Mouse (Mus musculus) heart, embryonic 12.5 days (tissue): ENCODE data around the gene Atp6v0b. TPM values are rescaled to one million over a fixed set of nuclear protein-coding genes. Genes with fewer than 3 reads are reported as not detected.

Experiments
- ATAC-seq: fragments of 200-750 bp; cut with Nextera tagmentation; 2 replicates; pipeline ENCODE4 v1.8.0; 2017; ENCODE audit warnings: moderate TSS enrichment, moderate library complexity; ENCODE audit not compliant: insufficient number of reproducible peaks, low FRiP score
- H3K27ac ChIP-seq: fragments of 300-500 bp; sonication (generic); 2 replicates; pipeline ENCODE4 v1.5.1; 2016; ENCODE audit warnings: mild to moderate bottlenecking, moderate library complexity; ENCODE audit not compliant: poor library complexity, severe bottlenecking
- H3K27me3 ChIP-seq: fragments of 300-500 bp; sonication (generic); replicated peaks from 2 replicates; pipeline ENCODE4 v1.6.1; 2016; ENCODE audit warnings: mild to moderate bottlenecking, moderate library complexity
- H3K36me3 ChIP-seq: fragments of 300-500 bp; sonication (generic); 2 replicates; pipeline ENCODE4 v1.6.1; 2016; ENCODE audit warnings: mild to moderate bottlenecking, moderate library complexity
- H3K4me1 ChIP-seq: fragments of 300-500 bp; sonication (generic); replicated peaks from 2 replicates; pipeline ENCODE4 v1.6.1; 2016; ENCODE audit warnings: mild to moderate bottlenecking
- H3K4me2 ChIP-seq: fragments of 300-500 bp; sonication (generic); 2 replicates; pipeline ENCODE4 v1.6.1; 2016; ENCODE audit warnings: mild to moderate bottlenecking, moderate library complexity
- H3K4me3 ChIP-seq: fragments of 300-500 bp; sonication (generic); 2 replicates; pipeline ENCODE4 v1.5.1; 2016; ENCODE audit warnings: mild to moderate bottlenecking
- H3K9ac ChIP-seq: fragments of 300-500 bp; sonication (generic); 2 replicates; pipeline ENCODE4 v1.6.1; 2016; ENCODE audit warnings: mild to moderate bottlenecking, moderate library complexity
- H3K9me3 ChIP-seq: fragments of 300-500 bp; sonication (generic); replicated peaks from 2 replicates; pipeline ENCODE4 v1.6.1; 2016; ENCODE audit warnings: mild to moderate bottlenecking, moderate library complexity
- WGBS: fragments of 180-500 bp; shearing (Covaris S2); methylation state at CpG from one replicate; pipeline ENCODE4 v1.1.7; 2016; 5-methylcytosine and 5-hydroxymethylcytosine counted together
- polyA plus RNA-seq: library from polyadenylated mRNA; unstranded; fragments of >200 nt; fragmentation: Nextera tagmentation; extraction: Ambion mirVana; gene quantifications from 2 replicates; pipeline ENCODE4 v1.2.1, GENCODE M21; 2016

Atp6v0b gene
- 183 and 196 TPM in 2 replicates for polyA plus RNA-seq

DNA sequence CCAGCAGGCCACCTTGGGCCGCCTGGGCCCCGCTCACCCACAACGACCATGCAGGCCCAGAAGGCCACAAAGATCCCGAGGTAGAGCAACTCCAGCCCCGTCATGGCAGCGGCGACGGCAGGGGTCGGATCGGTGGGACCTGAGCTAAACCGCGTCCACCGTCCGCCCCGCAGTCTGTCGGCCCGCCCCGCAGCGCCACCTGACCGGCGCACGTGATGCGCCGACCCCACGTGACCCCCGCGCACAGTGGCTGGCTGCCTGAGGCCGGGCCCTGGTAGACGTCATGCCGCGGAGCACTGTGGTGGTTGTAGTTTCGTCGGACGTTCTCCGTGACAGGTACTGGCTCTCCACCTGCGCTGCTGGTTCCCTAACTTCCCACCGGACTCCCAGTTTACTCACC, at the start of gene Atp6v0b:
Gene Atp6v0b (minus strand): TSS at position 201 of the 400 bp plus-strand sequence.
- H3K4me1 ChIP-seq = peaks cover 31% of the 10 kb centered on the region
- H3K27me3 ChIP-seq = no peaks in the 10 kb centered on the region
- peak; percentile 95 for ATAC-seq
- H3K4me2 ChIP-seq = peak within 1 kb of the TSS; percentile 82
- no peaks in the 10 kb centered on the region for H3K9me3 ChIP-seq
- peak within 1 kb of the TSS; percentile 24 for H3K27ac ChIP-seq
- peak within 1 kb of the TSS; percentile 91 for H3K9ac ChIP-seq
- peaks cover 34% of the 10 kb centered on the region for H3K36me3 ChIP-seq
- WGBS = 0% methylated on average over 37 of the region's 37 CpGs
- H3K4me3 ChIP-seq = peak within 1 kb of the TSS; percentile 94

DNA sequence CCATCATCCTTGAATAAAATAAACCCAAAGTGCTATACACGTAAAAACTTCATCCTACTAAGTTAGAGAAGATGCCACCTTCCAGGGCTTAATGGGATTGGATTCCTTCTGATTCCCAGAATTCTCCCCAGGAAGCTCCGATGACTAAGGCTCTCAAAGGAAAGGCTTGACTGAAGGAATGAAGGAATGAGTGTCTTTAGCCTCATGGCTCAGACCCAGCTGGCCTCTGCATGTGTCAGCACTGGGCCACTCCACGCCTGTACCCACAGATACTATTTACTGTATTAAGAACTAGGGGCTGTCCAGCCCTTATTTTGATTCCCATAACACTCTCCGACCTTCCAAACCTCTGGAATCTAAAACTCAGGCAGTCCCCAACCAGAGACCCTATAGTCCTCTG, 46.9 kb upstream of the Atp6v0b start:
- Histone ChIP-seq H3K9me3 (no peaks in the 10 kb centered on the region), H3K9ac (no peak overlapping the region), H3K27ac (no peak overlapping the region), H3K27me3 (peaks cover 19% of the 10 kb centered on the region), H3K4me2 (no peak overlapping the region), H3K4me3 (no peak overlapping the region), H3K4me1 (peaks cover 10% of the 10 kb centered on the region), H3K36me3 (peaks cover 11% of the 10 kb centered on the region)
- WGBS = 79% methylated on average over 4 of the region's 4 CpGs
- no peak for ATAC-seq

DNA sequence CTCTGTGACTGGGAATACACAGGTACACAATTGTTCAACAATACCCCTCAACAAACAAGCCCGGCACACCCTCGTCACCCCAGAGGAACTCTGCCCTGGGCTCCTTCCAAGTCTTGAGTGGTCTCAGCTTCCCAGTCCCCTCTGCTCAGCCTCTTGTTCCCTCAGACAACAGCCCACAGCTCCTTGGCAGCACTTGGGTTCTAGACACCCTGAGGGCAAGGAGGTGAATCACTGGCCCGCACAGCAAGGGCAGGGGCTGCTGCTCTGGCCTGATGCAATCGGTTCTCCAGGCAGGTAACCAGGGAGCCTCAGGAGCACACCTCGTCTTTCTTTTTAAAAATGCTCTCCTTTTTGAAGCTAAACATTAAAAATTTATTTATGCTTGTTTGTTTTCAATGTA, 46.1 kb upstream of the Atp6v0b start:
- Histone ChIP-seq H3K4me3 (no peak overlapping the region), H3K9me3 (no peaks in the 10 kb centered on the region), H3K4me2 (no peak overlapping the region), H3K27me3 (peaks cover 25% of the 10 kb centered on the region), H3K9ac (no peak overlapping the region), H3K27ac (no peak overlapping the region), H3K4me1 (peaks cover 18% of the 10 kb centered on the region), H3K36me3 (peaks cover 9% of the 10 kb centered on the region)
- 87% methylated on average over 5 of the region's 5 CpGs for whole genome bisulfite sequencing
- ATAC-seq = no peak

DNA sequence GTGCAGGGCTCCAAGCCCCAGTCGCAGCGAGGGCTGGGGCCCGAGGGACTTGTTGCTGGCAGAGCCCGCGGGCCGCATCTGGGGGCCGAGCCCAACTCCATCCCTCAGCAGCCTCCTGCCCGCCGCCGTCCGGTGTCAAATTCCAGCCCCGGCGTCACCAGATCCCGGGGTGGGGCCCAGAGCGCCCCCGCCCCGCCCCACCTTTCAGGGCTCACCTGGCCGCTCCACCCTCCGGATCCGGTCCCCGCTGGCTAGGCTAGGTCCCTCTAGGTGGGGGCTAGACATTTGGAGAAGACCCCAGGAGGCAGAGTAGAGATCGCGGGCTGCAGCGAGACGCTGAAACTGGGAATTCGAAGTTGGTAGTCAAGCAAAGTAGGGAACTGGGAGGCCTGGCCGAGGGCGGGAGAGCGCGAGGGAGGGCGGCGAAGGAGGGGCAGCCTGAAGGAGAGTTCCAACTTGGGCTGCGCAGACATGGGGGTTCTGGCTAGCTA, 42.3 kb upstream of the Atp6v0b start, which contains the start of gene Artn:
Gene Artn (minus strand): TSS at position 373 of the 491 bp plus-strand sequence.
- H3K9me3 ChIP-seq = no peaks in the 10 kb centered on the region
- H3K4me3 ChIP-seq = peak within 1 kb of the TSS; percentile 45
- no peak for ATAC-seq
- H3K36me3 ChIP-seq = peaks cover 3% of the 10 kb centered on the region; the same call in 1 of the 2 replicates
- peak within 1 kb of the TSS; percentile 53 for H3K9ac ChIP-seq
- peaks cover 60% of the 10 kb centered on the region for H3K27me3 ChIP-seq
- H3K4me1 ChIP-seq = peaks cover 37% of the 10 kb centered on the region
- no peak within 1 kb of the TSS for H3K27ac ChIP-seq
- WGBS = under 1% methylated on average over 33 of the region's 33 CpGs
- peak within 1 kb of the TSS; percentile 99 for H3K4me2 ChIP-seq

DNA sequence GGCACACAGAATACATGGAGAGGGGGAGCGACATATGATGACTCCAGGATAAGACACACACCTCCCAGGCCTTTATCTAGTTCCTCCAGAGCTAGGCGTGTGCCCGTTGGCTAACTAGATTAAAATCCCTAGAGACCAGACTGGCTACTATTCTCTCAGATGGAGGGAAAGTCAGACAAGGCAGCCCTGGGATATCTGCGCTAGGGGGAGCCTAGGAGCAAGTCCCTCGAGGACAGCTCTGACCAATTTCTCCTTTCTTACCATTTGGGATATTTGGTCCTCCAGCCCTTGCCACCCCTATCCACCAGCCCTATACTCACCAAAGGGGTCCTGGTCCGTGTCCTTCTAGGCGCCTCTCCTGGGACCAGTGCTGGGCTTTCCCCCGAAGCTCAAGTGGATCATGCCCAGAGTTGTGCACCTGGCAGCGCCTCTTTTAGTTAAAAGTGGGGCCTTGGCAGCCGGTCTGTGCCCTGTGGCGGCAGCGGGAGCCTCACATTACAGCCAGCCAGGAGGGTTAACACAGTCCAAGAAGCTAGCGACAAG, 41.6 kb upstream of the Atp6v0b start:
- H3K27ac ChIP-seq = no peak overlapping the region
- peak overlapping the region; percentile 99 for H3K4me2 ChIP-seq
- H3K9ac ChIP-seq = peak overlapping the region; percentile 53
- 3% methylated on average over 13 of the region's 13 CpGs for WGBS
- ATAC-seq = peak; percentile 50
- H3K4me3 ChIP-seq = peak overlapping the region; percentile 45
- H3K27me3 ChIP-seq = peaks cover 60% of the 10 kb centered on the region
- H3K36me3 ChIP-seq = peaks cover 3% of the 10 kb centered on the region; the same call in 1 of the 2 replicates
- H3K9me3 ChIP-seq = no peaks in the 10 kb centered on the region
- peaks cover 44% of the 10 kb centered on the region for H3K4me1 ChIP-seq

DNA sequence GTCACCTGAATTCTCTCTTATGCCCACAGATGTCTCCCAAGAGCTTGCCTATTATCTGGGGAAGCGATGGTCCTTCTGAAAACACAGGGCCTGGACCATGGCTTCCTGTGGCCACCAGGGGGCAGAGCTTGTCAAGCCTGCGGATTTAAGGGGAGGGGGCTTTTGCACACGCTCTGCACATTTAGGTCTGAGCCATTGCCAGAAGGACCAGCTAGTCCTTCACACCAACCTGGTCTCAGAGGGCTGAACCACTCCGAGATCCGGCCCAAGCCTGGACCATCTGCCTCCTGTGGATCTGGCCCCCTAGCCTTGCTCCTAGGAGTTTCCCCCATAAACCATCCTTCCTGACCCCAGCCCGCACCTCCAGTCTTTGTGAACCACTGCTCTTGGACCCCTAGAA, 41.1 kb upstream of the Atp6v0b start:
- Histone ChIP-seq H3K4me2 (peak overlapping the region; percentile 99), H3K9me3 (no peaks in the 10 kb centered on the region), H3K4me3 (no peak overlapping the region), H3K27ac (no peak overlapping the region), H3K4me1 (peaks cover 47% of the 10 kb centered on the region), H3K9ac (no peak overlapping the region), H3K36me3 (peaks cover 3% of the 10 kb centered on the region; the same call in 1 of the 2 replicates), H3K27me3 (peaks cover 60% of the 10 kb centered on the region)
- WGBS = 14% methylated on average over 6 of the region's 6 CpGs
- ATAC-seq = 0 out of 2 replicates have a peak, but pooled peaks have one; percentile 16

DNA sequence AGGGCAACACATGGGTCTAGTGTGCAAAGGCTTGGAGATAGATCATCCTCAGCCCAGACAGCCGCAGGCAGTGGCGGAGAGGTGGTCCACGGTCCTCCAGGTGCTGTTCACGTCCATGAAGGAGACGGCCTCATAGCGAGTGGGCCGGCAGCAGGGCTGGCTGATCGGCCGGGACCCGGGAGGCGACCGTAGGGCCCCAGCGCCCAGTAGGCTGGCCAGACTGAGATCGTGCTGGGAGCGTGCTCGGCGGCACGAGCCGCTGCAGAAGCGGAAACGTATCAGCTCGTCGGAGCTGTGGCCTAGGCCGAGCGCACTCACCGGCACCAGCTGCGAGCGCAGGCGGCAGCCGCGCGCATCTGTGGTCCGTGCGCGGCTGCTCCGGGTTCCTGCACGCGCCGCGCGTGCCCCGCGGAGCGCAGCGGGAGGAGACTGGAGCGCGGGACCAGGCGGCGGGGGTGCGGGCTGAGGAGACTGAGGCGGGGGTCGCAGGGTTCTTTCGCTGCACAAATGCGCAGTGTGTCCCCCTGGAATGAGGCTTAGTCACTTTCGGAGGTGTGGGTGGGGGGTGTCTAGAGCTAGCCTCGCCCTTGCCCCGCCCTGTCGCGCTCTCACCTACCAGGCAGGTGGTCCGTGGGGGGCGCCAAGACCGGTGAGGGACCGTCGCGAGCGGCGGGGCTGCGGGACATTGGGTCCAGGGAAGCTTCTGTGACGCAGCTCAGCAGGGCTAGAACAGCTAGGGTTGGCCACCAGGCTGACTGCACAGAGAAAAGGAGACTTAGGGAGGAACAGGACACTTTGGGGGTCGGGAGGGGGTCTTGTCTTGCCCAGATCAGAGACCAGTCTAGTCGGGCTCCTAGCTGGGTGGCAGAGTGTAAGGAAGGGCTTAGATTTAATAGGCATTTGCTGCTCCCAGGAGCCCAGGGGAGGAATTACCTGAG, 39.7 kb upstream of the Atp6v0b start:
- Histone ChIP-seq H3K36me3 (no peaks in the 10 kb centered on the region), H3K9me3 (no peaks in the 10 kb centered on the region), H3K4me2 (peak overlapping the region; percentile 99), H3K27me3 (peaks cover 63% of the 10 kb centered on the region), H3K4me3 (peak overlapping the region; percentile 60), H3K9ac (peak overlapping the region; percentile 67), H3K4me1 (peaks cover 51% of the 10 kb centered on the region), H3K27ac (no peak overlapping the region)
- ATAC-seq = peak; percentile 52; the same call in 1 of the 2 replicates
- 3% methylated on average over 65 of the region's 71 CpGs for WGBS

DNA sequence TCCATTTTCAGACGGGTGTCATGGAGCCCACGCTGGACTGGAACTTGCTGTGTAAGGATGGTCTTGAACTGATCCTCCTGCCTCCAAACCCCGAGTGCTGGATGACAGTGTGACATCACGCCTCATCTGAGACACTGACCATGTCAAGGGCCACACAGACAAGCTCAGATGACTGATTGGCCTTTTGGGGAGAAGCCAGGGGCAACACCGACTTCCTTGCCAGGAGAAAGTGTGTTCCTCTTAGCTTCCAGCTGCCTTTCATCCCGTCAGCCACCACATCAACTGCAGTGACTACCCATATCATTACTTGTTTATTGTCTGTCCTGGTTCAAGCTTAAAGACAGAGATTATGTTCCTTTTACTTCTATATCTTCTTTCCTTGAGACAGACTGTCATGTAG, 37.8 kb upstream of the Atp6v0b start:
- Histone ChIP-seq H3K4me3 (no peak overlapping the region), H3K36me3 (no peaks in the 10 kb centered on the region), H3K9ac (no peak overlapping the region), H3K4me2 (no peak overlapping the region), H3K27me3 (peaks cover 55% of the 10 kb centered on the region), H3K9me3 (no peaks in the 10 kb centered on the region), H3K4me1 (peaks cover 49% of the 10 kb centered on the region), H3K27ac (no peak overlapping the region)
- no peak for ATAC-seq
- WGBS = 55% methylated on average over 4 of the region's 6 CpGs

DNA sequence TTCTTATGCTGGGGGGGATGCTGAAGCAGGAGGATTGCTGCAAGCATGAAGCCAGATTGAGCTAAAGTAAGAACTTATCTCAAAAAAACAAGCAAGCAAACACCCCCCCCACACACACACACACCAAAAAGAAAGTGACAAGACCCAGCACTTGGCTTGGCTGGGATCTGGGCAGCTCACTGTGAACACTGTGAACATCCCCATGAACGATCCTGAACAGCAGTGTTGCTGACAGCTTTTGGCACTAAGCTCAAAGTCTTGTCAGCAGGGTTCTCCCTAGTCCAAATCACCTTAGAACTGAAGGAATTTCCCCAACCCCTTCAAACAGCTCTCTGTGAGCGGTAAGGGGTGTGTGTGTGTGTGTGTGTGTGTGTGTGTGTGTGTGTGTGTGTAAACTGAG, 36.3 kb upstream of the Atp6v0b start:
- no peak for ATAC-seq
- H3K9ac ChIP-seq = no peak overlapping the region
- no peaks in the 10 kb centered on the region for H3K36me3 ChIP-seq
- WGBS = 24% methylated on average over 2 of the region's 2 CpGs
- H3K27me3 ChIP-seq = peaks cover 44% of the 10 kb centered on the region
- no peaks in the 10 kb centered on the region for H3K9me3 ChIP-seq
- no peak overlapping the region for H3K4me2 ChIP-seq
- H3K27ac ChIP-seq = no peak overlapping the region
- H3K4me3 ChIP-seq = no peak overlapping the region
- H3K4me1 ChIP-seq = peaks cover 40% of the 10 kb centered on the region

DNA sequence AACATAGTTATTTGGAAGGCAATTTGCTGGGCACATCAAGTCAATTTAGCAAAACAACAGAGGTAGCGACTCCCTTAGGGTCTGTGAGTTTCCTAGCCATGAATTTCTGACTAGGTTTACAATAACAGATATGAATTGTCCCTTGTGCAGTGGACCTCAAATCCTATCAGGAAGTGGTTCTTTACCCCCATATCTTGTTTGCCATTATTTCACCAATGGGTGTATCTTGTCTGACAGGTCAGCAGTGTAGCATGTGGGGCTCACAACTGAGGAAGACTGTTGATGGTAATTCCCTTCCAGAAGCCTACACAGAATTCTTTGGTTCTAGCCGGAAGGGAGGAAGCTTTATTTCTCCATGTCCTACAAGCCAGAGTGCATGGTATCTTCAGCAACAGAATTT, 34.2 kb upstream of the Atp6v0b start:
- ATAC-seq = no peak
- Histone ChIP-seq H3K4me1 (peaks cover 38% of the 10 kb centered on the region), H3K27me3 (peaks cover 24% of the 10 kb centered on the region), H3K4me2 (no peak overlapping the region), H3K9ac (no peak overlapping the region), H3K27ac (no peak overlapping the region), H3K36me3 (no peaks in the 10 kb centered on the region), H3K9me3 (no peaks in the 10 kb centered on the region), H3K4me3 (no peak overlapping the region)
- WGBS = 88% methylated on average over 2 of the region's 2 CpGs

DNA sequence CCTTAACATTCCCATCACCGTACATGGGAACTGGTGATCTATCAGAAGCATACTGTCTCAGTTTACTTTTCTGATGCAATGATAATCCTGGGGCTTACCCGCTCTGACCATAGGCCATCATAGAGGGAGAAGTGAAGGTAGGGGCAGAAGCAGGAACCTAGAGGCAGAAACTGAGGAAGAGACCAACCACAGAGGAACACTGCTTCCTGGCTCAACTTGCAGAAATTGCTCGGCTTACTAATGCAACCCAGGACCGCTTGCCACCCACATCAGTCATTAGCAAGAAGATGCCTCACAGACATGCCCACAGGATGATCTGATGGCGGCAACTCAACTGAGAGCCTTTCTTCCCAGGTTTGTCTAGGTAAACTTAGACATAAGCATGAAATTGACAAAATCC, 31.6 kb upstream of the Atp6v0b start:
- Histone ChIP-seq H3K4me3 (no peak overlapping the region), H3K9me3 (no peaks in the 10 kb centered on the region), H3K27me3 (peaks cover 7% of the 10 kb centered on the region), H3K9ac (no peak overlapping the region), H3K27ac (peak overlapping the region; percentile 79), H3K4me1 (peaks cover 41% of the 10 kb centered on the region), H3K36me3 (no peaks in the 10 kb centered on the region), H3K4me2 (no peak overlapping the region)
- 68% methylated on average over 5 of the region's 5 CpGs for WGBS
- no peak for ATAC-seq
